8 mouse cellular contexts compared by ENCODE assay signal in the genomic region with DNA sequence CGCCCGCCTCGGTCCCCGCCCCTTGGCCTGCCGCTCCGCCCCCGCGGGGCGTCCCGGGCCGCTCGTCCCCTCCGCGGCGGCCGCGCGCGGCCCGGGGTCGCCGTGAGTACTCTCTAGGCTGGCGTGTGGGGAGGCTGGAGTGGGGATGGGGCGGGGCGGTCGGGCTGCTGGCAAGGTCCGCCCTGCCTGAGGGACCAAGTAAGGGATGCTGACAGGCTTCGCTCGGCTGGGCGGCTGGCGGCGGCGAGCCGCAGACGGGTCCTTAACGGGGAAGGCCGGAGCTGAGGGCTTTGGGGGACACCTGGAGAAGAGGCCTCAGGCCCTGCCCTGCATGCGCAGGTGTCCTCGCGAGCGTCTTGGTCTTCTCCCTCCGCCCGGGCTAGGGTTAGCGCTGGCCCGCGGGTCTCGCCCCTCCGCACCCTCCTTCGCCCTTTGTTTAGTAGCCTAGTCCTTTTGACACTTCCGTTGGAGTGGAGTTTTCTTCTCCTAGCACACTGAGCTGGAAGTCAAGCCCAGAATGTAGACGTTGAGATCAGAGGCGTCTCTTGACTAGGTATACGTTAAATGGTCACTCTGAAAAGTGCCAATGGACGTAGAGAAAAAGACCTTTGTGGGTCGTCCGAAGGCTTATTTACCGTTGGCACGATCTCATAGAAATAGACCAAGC. TPM values are rescaled to one million over a fixed set of nuclear protein-coding genes. Genes with fewer than 3 reads are reported as not detected.
DNase-seq lines count a peak whose midpoint lies in the region; ATAC-seq and TF ChIP-seq lines count a peak whose summit lies in the region.

No protein-coding gene starts in this region.

- intact Hi-C loops in left cerebral cortex, adult 2 months (cut with DNase I) = loop anchor here (2.0 kb wide), 1 partner anchor 39 kb away; a partner anchor contains a TSS
- intact Hi-C loops in left cerebral cortex, postnatal 4 days (cut with DNase I) = no loop called here

- no peaks in the 10 kb centered on the region for H3K9me3 ChIP-seq in forebrain, embryonic 16.5 days (ENCODE audit: control insufficient read depth, low read length)
- H3K9me3 ChIP-seq in liver, embryonic 14.5 days (ENCODE audit: control insufficient read depth, low read length) = no peaks in the 10 kb centered on the region

- DNase-seq in left cerebral cortex, adult 2 months (ENCODE audit: extremely low spot score in 1 of 2, low spot score in 2 of 2) = peak in 1 of 2 experiments; percentile 25
- no peak for DNase-seq in left cerebral cortex, postnatal 4 days
- peak in 1 of 3 experiments; percentile 3 for DNase-seq in liver, embryonic 14.5 days (ENCODE audit: low read depth in 3 of 3, low spot score in 3 of 3)
- no peak for DNase-seq in natural killer cell, adult 2 months (ENCODE audit: low spot score in 2 of 2)
- no peak for DNase-seq in gastrocnemius, adult 8-10 months (ENCODE audit: low spot score in 2 of 2)

- WGBS in forebrain, embryonic 16.5 days = under 1% methylated on average over 50 of the region's 58 CpGs
- under 1% methylated on average over 58 of the region's 58 CpGs for WGBS in liver, embryonic 14.5 days (ENCODE audit: insufficient replicate concordance)
- WGBS in small intestine, adult 2 months = under 1% methylated on average over 58 of the region's 58 CpGs

- peak overlapping the region; percentile 86 for H3K27ac ChIP-seq in left cerebral cortex, adult 2 months
- H3K27ac ChIP-seq in brown adipose tissue, adult 24 weeks (replicated peaks; ENCODE audit: low read depth, low read length) = peak overlapping the region; percentile 40
- peak overlapping the region; percentile 85 for H3K27ac ChIP-seq in forebrain, embryonic 16.5 days (ENCODE audit: low read length)
- no peak overlapping the region for H3K27ac ChIP-seq in liver, embryonic 14.5 days
- peak overlapping the region; percentile 29; the same call in 1 of the 2 replicates for H3K27ac ChIP-seq in small intestine, adult 2 months (ENCODE audit: insufficient read depth, low read depth, low read length)

- peaks cover 3% of the 10 kb centered on the region; the same call in 1 of the 2 replicates for H3K4me1 ChIP-seq in brown adipose tissue, adult 24 weeks (ENCODE audit: control insufficient read depth, insufficient read depth, insufficient read length, low read length)
- H3K4me1 ChIP-seq in forebrain, embryonic 16.5 days (replicated peaks; ENCODE audit: control insufficient read depth, insufficient read depth, low read length) = peaks cover 19% of the 10 kb centered on the region
- H3K4me1 ChIP-seq in liver, embryonic 14.5 days (replicated peaks; ENCODE audit: control insufficient read depth in 2 of 2, insufficient read depth in 2 of 2, low read length in 1 of 2) = no peaks in the 10 kb centered on the region
- H3K4me1 ChIP-seq in small intestine, adult 2 months (ENCODE audit: control insufficient read depth, insufficient read depth, insufficient read length, low read length) = no peaks in the 10 kb centered on the region

- peak overlapping the region; percentile 84 for H3K4me3 ChIP-seq in left cerebral cortex, adult 2 months
- peak overlapping the region; percentile 75 for H3K4me3 ChIP-seq in brown adipose tissue, adult 24 weeks (ENCODE audit: insufficient read depth, low read depth, low read length)
- H3K4me3 ChIP-seq in forebrain, embryonic 16.5 days (replicated peaks; ENCODE audit: low read length) = peak overlapping the region; percentile 63
- H3K4me3 ChIP-seq in liver, embryonic 14.5 days (ENCODE audit: insufficient read depth in 1 of 2, low read depth in 2 of 2, low read length in 2 of 2) = peak overlapping the region; percentile 56 to 63
- H3K4me3 ChIP-seq in small intestine, adult 2 months (ENCODE audit: low read depth, low read length) = peak overlapping the region; percentile 83

- H3K9ac ChIP-seq in forebrain, embryonic 16.5 days (replicated peaks; ENCODE audit: low read depth, low read length) = peak overlapping the region; percentile 76
- peak overlapping the region; percentile 69 for H3K9ac ChIP-seq in liver, embryonic 14.5 days (replicated peaks)

- H3K4me2 ChIP-seq in forebrain, embryonic 16.5 days (ENCODE audit: low read length) = peak overlapping the region; percentile 65
- H3K4me2 ChIP-seq in liver, embryonic 14.5 days (ENCODE audit: low read depth) = peak overlapping the region; percentile 78

- H3K27me3 ChIP-seq in forebrain, embryonic 16.5 days (replicated peaks; ENCODE audit: control insufficient read depth, insufficient read depth, low read length) = no peaks in the 10 kb centered on the region
- no peaks in the 10 kb centered on the region for H3K27me3 ChIP-seq in liver, embryonic 14.5 days (ENCODE audit: control insufficient read depth, insufficient read depth, low read length)
- H3K27me3 ChIP-seq in small intestine, adult 2 months (ENCODE audit: control insufficient read depth, insufficient read depth, low read length) = no peaks in the 10 kb centered on the region

- TF ChIP-seq POLR2A in small intestine, adult 2 months (IDR thresholded peaks at IDR 0.05; ENCODE audit: low read depth, low read length) = peak; percentile 37; the same call in 1 of the 2 replicates

- TF ChIP-seq EP300 in liver, embryonic 14.5 days (IDR thresholded peaks at IDR 0.05; ENCODE audit: low read depth) = no peak

- TF ChIP-seq CTCF in left cerebral cortex, adult 2 months (IDR thresholded peaks at IDR 0.05) = no peak
- TF ChIP-seq CTCF in liver, embryonic 14.5 days (IDR thresholded peaks at IDR 0.05; ENCODE audit: low read depth) = no peak
- no peak for TF ChIP-seq CTCF in small intestine, adult 2 months (IDR thresholded peaks at IDR 0.05; ENCODE audit: extremely low read depth, insufficient read length, insufficient replicate concordance, low read depth, low read length)

- no peaks in the 10 kb centered on the region; the same call in 1 of the 2 replicates for H3K36me3 ChIP-seq in forebrain, embryonic 16.5 days (ENCODE audit: control insufficient read depth, insufficient read depth)
- no peaks in the 10 kb centered on the region for H3K36me3 ChIP-seq in liver, embryonic 14.5 days (replicated peaks; ENCODE audit: control insufficient read depth, insufficient read depth, low read depth)
- H3K36me3 ChIP-seq in small intestine, adult 2 months (ENCODE audit: control insufficient read depth, insufficient read depth, low read length) = no peaks in the 10 kb centered on the region; the same call in 1 of the 2 replicates

- ATAC-seq in forebrain, embryonic 16.5 days = peak; percentile 47; the same call in 1 of the 2 replicates
- ATAC-seq in liver, embryonic 14.5 days (ENCODE audit: insufficient read depth) = peak; percentile 42; the same call in 1 of the 2 replicates

RNA-seq across cellular contexts. Expression of a gene that starts 0.4 kb away (rescaled TPM):
- total RNA-seq in left cerebral cortex, adult 2 months (2021) = 100 to 1,000 TPM; 144 to 156 TPM
- 100 to 1,000 TPM; 199 to 208 TPM for total RNA-seq in left cerebral cortex, postnatal 4 days (2021)
- 32.8 and 40.1 TPM in 2 replicates for polyA plus RNA-seq in brown adipose tissue, adult 24 weeks (2012; ENCODE audit: insufficient read depth, insufficient read length, missing spikeins)
- polyA plus RNA-seq in forebrain, embryonic 16.5 days (2015; fragmentation: Nextera tagmentation; extraction: Ambion mirVana) = 204 and 232 TPM in 2 replicates
- 5.2 and 5.3 TPM in 2 replicates for polyA plus RNA-seq in liver, embryonic 14.5 days (2012; rRNA removed)
- polyA plus RNA-seq in liver, embryonic 14.5 days (2014; fragmentation: Nextera tagmentation; extraction: Ambion mirVana) = 1.9 and 2.6 TPM in 2 replicates
- polyA plus RNA-seq in small intestine, adult 2 months (2012; rRNA removed) = 5.7 and 12.1 TPM in 2 replicates
- total RNA-seq in gastrocnemius, adult 8-10 months (2022) = 10 to 100 TPM; 25.8 to 37.9 (median 26.4) TPM

RNA-seq across cellular contexts. Expression of a gene that starts 38.7 kb away (rescaled TPM):
- total RNA-seq in left cerebral cortex, adult 2 months (2021) = 1,000 to 10,000 TPM; 1,277 to 1,324 TPM
- total RNA-seq in left cerebral cortex, postnatal 4 days (2021) = 100 to 1,000 TPM; 517 to 569 TPM
- polyA plus RNA-seq in brown adipose tissue, adult 24 weeks (2012; ENCODE audit: insufficient read depth, insufficient read length, missing spikeins) = 1,903 and 1,933 TPM in 2 replicates
- 1,186 and 1,222 TPM in 2 replicates for polyA plus RNA-seq in forebrain, embryonic 16.5 days (2015; fragmentation: Nextera tagmentation; extraction: Ambion mirVana)
- 87.9 and 108 TPM in 2 replicates for polyA plus RNA-seq in liver, embryonic 14.5 days (2012; rRNA removed)
- polyA plus RNA-seq in liver, embryonic 14.5 days (2014; fragmentation: Nextera tagmentation; extraction: Ambion mirVana) = 119 and 131 TPM in 2 replicates
- polyA plus RNA-seq in small intestine, adult 2 months (2012; rRNA removed) = 513 and 1,082 TPM in 2 replicates
- total RNA-seq in gastrocnemius, adult 8-10 months (2022) = 1,000 to 10,000 TPM; 2,872 to 3,265 (median 3,132) TPM

RNA-seq across cellular contexts. Expression of a gene that starts 39.7 kb away (rescaled TPM):
- 10 to 100 TPM; 28.8 to 30.6 TPM for total RNA-seq in left cerebral cortex, adult 2 months (2021)
- 10 to 100 TPM; 43.6 to 44.8 TPM for total RNA-seq in left cerebral cortex, postnatal 4 days (2021)
- polyA plus RNA-seq in brown adipose tissue, adult 24 weeks (2012; ENCODE audit: insufficient read depth, insufficient read length, missing spikeins) = not detected in 2 replicates
- 29.5 and 42.0 TPM in 2 replicates for polyA plus RNA-seq in forebrain, embryonic 16.5 days (2015; fragmentation: Nextera tagmentation; extraction: Ambion mirVana)
- 0.02 and 0.04 TPM in 2 replicates for polyA plus RNA-seq in liver, embryonic 14.5 days (2012; rRNA removed)
- not detected in 2 replicates for polyA plus RNA-seq in liver, embryonic 14.5 days (2014; fragmentation: Nextera tagmentation; extraction: Ambion mirVana)
- 0.79 and 1.2 TPM in 2 replicates for polyA plus RNA-seq in small intestine, adult 2 months (2012; rRNA removed)
- not detected for total RNA-seq in gastrocnemius, adult 8-10 months (2022)

Comparison
In these comparisons a context has a peak if more than half of its experiments do, and no peak if none do; other contexts are left out.
1. RNA of a gene that starts 39.7 kb away (polyA plus RNA-seq): 29.5 to 42.0 TPM in forebrain, embryonic 16.5 days; 0.79 to 1.2 TPM in small intestine, adult 2 months, 0.02 to 0.04 TPM in liver, embryonic 14.5 days and not detected in brown adipose tissue, adult 24 weeks; every median in the first group is over 10 times any median in the second.
2. Peak in every context shown above with its lines, with median percentiles within 50 percentile points of each other: H3K4me3 ChIP-seq.